Mouse (Mus musculus) thymus, adult 2 months (tissue): Measurements from ENCODE around the gene Ssh2.

Source experiments
- CTCF ChIP-seq: fragments of 200-500 bp; IDR thresholded peaks from 2 replicates; pipeline ENCODE4 v1.5.1; 2012; ENCODE audit warnings: mild to moderate bottlenecking, control low read depth, low read length, moderate library complexity, borderline replicate concordance; ENCODE audit not compliant: control insufficient read depth, poor library complexity, insufficient read depth; ENCODE audit errors: extremely low read depth
- POLR2A ChIP-seq: fragments of 200-500 bp; IDR thresholded peaks from 2 replicates; pipeline ENCODE4 v1.6.1; 2012; ENCODE audit warnings: mild to moderate bottlenecking, low read length, control low read depth, moderate library complexity; ENCODE audit not compliant: control insufficient read depth, poor library complexity, insufficient read depth; ENCODE audit errors: extremely low read depth

DNA sequence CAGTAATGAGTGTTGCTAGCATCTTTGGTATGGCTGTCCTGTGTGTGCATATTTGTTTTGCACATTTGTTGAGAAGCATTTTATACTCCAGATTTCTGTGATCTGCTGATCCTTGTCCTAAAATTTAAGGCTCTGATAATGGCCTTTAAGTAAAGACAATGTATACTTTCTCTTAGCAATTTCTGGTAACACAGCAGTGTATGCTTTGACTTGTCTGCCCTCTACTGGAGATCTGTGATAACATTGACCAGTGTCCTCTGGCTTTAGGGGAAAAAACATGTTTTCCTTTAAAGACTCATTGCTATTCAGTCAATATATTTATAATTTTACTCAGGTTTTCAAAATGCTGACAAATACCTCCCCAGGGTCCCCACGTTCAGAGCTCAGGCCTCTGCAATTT is 92.4 kb downstream of the Ssh2 start:
- TF ChIP-seq POLR2A = no peak
- TF ChIP-seq CTCF = no peak
